Mouse (Mus musculus): ENCODE results near the gene Chrnd.

Chrnd gene

DNA sequence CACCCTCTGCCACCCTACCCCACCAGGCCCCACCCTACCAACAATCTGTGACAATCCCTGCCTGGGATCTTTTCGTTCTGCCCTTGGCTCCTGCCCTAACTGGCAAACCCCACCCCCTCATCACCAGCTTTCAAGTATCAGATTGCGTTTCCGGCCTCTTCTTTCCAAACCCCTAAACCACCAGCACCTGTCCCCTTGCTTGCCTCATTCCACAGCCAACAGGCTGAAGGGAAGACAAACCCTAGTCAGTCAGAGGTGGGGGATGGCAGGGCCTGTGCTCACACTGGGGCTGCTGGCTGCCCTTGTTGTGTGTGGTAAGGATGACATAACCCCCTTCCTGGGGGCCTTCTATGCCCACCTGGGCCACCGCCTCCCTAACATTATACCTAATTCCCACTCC, at the start of gene Chrnd:
Chrnd (plus strand) TSS at position 179 of the 400 bp plus-strand sequence.
- DNase-seq (ENCODE audit: low read depth, low spot score), result no peak

DNA sequence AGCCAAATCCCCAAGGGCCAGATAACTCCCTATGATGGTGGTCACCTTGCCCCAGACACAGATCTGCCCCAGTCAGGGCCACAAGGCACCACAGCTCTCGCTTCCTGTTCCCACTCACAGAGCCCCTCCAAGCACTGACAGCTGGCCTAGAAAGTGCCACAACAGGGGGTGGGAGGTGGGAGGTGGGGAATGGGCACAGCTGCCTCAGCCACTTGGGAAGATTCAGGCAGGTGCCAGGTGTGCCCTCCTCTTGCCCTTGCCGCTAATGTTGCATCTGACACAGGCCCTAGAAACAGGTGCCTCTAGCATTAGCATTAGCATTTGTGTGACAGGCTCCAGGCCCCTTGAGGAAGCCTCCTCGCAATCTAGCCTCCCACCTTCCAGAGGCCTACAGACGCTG, 48.9 kb upstream of the Chrnd start:
- no peak for DNase-seq (ENCODE audit: low read depth, low spot score)

DNA sequence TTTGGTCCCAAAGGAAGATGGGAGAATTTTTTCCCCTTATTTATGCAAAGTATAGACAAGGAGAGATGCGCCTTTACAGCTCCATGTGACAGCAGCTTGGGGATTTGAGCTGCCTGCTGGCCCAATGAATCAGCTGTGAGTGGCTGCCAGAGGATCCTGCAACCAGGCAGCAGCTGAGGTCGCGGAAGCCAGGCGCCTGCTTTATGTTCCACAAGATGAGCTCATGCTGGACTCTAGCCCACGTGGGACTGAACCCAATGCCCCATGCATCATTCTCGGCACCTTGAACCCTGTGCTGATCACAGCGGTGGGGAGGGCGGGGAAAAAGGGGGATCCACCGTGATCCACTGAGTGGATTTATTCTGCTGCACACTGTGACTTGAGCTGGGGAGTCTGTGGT, 48.0 kb upstream of the Chrnd start:
- no peak for DNase-seq (ENCODE audit: low read depth, low spot score)

DNA sequence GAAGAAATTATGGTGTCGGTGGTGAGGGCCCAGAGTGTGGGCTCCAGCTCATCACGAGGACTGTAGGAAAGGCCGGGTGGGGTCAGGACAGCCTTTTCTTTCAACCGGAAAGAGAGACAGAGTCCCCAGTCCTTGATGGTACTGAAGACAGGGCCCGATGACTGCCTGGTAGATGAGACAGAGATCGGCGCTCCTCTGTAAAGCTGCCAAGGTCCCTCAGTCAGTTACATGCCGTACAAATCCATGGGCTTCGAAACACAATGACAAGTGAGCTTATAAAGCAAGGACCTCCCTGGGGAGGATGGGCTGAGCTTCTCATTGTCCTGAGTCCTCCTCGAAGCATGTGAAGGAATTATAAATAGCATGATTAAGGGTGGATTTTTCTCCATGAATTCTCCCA, 47.3 kb upstream of the Chrnd start:
- no peak for DNase-seq (ENCODE audit: low read depth, low spot score)

DNA sequence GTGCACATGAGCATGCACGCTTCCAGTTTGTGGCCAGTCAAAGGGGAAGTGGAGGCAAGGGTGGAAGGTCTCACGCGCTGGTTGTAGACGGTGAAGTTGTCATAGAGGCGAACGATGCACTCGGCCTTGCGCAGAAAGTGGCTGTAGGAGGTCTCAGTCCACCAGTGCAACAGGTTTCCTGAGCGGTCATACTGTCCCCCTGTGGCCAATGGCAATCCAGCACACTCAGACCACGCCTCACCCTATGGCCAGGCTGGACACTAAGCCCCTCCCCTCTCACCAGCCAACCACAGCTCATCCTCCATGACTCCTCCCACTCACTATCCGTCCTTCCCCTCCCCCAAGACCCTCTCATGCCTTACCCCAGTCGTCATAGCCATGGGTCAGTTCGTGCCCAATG, 41.0 kb upstream of the Chrnd start:
- no peak for DNase-seq (ENCODE audit: low read depth, low spot score)

DNA sequence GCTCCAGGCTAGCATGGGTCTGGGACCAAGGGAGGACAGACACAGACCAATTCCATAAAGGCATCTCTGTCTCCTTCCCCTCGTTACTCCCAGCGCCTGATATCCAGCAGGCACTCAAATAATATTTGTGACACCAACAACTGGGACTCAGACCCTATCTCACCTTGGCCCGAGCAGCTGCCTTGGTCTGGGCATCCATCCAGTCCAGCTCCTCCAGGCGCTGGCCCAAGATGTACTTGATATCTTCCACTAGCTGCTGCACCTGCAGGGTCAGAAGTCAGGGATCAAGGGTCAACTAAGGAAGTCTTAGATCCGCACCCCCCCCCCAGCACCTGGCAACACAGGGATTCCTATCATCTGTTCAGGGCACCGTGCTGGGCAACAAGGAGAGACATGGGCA, 39.1 kb upstream of the Chrnd start:
- no peak for DNase-seq (ENCODE audit: low read depth, low spot score)

DNA sequence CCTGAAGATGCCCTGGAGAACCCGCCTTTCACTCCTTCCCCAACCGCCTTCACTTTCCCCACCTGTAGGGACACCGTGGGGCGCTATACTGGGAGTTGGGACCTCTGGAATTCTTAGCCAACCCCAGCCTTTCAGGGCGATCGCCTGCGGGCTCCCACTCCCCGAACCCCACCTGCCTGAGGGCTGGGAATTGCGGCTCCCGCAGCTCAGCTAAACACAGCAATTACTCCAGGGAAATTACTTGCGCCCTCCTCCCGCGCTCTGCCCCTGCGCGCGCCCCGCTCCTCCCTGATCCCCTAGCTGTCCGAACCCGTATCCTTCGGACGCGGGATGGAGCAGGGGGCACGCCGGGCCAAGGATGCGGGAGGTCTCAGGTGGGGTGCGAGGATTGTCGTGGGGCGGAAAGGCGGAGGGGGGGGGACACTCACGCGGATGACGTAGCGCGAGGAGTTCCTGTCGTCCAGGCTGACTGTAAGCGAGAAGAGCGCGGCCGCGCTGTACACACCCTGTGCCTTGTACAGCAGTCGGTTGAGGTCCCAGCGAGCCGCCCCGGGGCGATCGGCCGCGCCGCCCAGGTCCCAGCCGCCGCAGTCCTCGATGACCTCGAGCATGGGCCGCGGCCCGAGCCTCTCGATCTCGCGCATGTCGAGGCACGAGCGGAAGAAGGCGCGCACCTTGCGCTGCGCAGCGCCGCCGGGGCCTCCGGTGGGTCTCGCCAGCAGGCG, 36.5 kb upstream of the Chrnd start:
- DNase-seq (ENCODE audit: low read depth, low spot score), result no peak

DNA sequence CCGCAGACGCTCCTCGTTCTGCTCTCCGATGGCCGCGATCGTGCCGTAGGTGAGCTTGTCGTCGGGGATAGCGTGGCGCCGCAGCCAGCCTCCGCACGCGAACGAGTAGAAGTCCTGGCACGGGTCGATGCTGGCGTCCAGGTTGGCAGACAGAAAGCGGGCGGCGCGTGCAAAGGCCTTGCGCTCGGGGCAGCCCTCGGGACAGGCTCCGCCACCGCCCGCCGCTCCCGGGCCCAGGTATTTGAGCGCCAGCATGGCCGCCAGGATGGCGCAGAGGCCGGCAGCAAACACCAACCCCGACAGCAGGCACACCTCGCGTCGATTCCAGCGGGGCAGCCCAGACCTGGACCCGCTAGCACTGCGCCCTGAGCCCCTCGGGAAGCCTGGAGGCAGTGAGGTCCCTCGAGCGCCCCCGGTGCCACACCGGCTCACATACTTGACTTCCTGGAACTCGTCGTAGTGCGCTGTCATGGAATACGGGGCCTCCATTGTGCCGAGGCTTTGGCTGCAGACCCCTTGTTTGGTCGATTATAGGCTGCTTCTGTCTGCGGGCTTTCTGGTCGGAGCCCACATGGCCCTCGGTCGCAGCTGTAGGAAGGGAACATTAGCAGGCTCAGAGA, 35.8 kb upstream of the Chrnd start:
- no peak for DNase-seq (ENCODE audit: low read depth, low spot score)

DNA sequence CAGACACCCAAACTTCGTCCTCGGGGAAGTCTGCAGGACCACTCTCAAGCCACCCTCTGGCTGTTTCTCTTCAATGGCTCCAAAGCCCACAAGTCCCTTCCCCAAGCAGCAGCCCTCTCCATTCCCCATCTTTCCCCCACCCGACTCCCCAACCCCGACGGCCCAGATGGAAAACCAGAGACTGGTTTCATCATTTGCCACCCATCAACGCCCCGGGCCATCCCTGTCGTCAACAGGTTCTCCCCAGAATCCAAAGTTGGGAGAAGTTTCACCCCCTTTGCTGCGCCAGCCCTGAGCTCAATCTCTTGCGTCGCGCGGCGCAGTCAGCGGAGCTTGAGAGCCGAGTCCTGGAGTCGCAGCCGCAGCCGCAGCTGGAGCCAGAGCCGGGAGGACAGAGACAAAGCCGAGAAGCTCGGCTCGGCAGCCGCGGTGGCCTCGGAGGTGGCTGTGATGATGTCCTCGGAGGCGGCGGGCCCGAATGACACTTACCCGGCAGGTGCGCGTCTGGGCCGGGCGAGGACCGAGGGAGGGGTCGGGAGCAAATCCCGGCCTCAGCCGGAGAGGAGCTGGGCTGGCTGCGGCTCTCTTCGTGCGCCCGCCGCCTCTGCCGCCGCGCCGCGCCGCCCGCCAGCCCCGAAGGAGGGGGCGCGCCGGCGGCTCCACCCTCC, 34.7 kb upstream of the Chrnd start:
- no peak for DNase-seq (ENCODE audit: low read depth, low spot score)

DNA sequence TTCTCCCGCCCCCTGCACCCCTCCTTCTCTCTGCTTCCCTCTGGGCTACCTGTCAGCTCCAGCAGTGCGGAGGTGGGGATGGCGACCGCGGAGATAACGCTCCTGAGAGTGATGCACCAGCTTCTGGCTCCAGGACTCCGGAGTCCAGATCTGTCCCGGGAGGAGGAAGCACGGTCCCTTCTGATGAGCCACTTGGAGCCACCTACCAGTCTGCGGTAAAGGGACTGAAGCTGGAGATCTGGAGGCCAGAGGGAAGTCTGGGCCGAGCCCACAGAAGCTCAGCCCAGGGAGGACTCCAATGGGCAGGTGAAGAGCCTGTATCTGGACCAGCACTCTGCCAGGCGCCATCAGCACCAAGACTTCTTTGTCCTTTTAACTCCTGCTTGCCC, 34.2 kb upstream of the Chrnd start, which contains the start of gene Ecel1:
Ecel1 (minus strand) TSS at position 323 of the 389 bp plus-strand sequence.
- no peak for DNase-seq (ENCODE audit: low read depth, low spot score)

DNA sequence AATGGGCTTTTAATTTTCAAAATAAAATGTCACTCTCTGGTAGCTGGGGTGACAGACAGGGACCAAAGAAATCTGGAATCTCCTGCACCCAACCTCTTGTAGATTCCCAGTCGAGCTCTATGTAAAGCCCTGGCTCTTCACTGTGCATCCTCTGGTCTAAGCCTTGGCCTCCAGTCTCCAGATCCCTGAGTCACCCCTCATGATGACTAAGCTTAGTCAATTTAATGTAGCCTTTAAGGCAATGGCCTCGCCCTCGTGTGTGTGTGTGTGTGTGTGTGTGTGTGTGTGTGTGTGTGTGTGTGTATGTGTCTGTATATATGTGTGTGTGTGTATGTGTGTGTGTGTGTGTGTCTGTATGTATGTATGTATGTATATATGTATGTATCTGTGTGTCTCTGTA, 31.0 kb upstream of the Chrnd start:
- no peak for DNase-seq (ENCODE audit: low read depth, low spot score)

DNA sequence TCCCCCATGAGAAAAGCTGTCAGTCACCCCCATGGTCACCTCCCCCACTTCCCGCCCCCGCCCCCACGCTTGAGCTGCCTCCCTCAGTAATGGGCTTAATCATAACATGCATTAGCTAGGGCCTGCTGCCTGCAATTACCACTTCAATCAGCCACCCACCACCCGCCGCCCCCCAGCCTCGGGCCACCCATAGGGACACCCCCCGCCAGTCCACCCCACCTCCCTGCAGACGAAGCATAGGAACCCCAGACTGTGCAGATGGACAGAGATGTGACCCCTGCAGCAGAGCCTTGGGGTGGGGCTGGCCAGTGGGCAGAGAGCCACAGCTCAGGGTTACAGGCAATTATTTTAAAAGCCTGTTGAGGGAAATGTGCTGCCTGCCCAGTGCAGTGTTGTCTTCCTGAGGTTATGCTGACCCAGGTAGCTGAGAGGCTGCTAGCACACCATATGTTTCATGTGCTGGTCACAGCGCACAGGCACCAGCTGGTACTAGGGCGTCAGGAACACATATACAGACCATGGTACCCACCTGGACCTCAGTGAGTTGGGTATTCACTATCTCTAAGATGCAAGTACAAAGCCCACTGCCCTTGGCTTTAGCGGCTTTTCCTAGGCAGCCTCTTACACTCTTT, 26.1 kb upstream of the Chrnd start:
- DNase-seq (ENCODE audit: low read depth, low spot score), result no peak

DNA sequence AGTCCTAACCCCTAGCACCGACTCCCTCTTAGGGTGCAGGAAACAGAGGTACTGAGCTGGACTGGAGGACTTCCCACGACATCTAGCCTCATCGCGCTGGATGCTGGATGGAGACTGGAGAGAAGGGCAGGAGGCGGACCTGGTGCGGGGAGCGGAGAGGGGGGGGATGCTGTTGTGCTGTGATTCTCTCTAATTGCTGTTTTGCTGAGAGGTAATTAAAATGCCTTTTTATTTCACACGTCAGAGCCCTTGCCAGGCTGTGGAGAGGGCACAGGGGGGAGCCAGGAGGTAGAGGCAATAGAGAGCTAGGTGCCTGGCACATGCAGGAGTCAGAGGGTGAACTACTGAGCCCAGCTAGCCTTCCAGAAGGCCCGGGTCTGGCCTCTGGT, 25.6 kb upstream of the Chrnd start:
- DNase-seq (ENCODE audit: low read depth, low spot score), result no peak

DNA sequence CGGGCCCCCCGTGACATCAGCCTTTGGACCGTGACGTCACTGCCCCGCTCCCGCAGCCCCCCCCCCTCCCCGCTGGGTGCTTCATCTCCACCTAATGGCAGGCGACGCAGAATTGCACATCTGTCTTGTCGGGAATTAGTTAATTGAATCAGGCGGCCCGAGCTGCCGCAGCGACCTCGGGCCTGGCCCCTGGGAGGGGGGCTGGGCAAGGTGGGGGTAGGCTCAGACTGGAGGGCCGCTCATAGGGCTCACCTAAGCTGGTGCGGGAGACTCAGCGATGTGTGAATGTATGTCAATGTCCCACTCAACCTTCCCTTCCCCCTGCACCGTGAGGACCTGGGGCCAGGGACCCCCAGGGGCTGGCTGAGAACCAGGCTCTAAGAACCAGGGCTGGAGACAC, 19.9 kb upstream of the Chrnd start:
- DNase-seq (ENCODE audit: low read depth, low spot score), result no peak

DNA sequence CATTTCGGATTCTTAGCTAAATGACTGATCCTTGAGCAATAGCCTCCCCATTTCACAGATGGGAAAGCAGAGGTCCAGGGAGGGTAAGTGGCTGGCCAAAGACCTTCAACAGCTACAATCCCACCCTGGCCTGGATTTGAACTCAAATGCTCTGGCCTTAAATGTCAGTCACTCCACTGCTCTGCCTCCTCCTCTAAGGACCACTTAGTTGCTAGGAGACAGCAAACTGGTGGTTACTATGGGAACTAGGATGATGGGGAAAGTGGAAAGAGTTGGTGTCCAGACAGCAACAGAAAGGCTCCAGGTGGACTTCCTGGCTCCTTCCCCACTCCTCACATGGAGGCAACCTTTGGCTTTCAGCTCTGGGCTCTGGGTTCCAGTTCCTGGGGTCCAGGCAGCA, 19.1 kb upstream of the Chrnd start:
- no peak for DNase-seq (ENCODE audit: low read depth, low spot score)

DNA sequence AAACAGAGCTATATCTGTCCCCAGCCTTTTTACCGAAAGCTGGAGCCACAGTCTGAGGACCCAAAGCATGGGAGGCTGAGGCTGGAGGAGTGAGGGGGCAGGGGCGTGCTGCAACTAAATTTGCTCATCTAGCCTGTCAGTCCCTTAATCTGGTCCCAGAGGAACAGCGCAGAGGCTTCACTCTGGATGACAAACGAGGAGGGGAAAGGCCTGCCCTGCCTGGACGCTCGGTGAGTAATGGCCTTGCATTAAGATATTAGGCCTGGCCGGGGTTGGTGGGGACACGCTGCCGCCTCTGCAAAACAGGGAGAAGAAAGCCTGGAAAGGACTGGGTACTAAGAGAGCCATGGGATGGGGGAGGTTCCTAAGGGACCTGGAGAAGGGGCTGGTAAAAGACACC, 18.1 kb upstream of the Chrnd start:
- no peak for DNase-seq (ENCODE audit: low read depth, low spot score)

DNA sequence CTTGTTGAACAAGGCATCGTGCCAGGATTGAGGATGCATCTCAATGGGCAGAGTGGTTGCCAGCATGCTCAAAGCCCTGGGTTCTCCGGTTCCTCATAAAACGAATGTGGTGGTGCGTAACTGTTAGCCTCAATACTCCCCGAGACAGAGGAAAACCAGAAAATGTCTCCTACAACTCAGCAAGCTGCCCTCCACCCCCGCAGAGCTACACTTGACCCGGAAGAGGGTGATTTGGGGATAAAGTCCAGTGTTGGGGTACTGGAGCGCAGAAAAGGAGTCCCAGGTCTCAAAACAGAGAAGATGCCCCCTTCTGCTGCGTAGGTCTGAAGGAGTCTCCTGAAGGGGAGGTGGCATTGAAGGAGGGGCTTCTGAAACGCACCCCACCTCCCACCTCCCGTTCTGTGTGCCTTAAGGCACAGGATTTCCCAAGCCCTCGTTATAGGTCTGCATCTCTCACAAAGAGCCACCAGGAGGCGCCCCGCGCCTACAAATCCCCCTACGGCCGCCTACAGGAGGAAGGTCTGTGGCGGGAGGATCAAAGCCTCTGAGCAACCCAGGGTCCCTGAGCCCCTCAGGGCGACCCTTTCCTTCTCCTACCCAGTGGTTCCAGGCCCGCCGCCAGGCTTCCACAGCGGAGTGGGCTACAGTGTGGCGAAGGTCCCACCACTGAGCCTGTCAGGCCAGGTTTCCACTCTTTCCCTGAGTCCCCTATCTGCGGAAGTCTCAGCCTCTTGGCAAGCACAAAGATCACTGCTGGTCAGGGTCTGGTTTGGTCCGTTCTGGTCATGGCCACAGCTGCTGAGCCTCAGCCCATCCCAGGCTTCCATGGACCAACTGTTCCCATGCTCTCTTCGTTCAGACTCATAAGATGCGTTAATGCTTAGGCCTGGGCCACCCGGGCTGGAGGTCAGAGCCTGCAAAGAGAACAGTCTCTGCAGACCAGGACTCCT, 16.1 kb upstream of the Chrnd start:
- DNase-seq (ENCODE audit: low read depth, low spot score), result peak; percentile 70

DNA sequence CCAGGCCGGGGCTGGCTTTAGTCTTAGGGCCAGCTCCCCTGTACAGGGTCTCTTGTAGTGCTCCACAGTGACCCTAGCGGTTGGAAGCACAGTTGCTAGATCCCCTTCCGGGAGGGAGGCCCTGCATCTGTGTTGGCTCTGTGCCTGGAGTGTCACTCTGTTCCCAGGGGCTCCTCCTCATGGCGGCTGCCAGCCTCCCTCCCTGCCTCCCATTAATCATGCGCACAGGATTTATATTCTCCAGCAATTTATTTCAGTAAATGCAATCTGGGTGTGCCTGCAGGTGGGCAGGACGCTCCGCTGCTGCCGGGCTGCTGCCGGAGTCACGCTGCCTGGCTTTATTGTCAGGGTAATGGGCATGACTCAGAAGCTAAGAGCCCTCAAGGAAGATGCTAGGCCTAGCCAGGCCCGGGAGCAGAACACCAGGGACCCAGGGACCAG, 14.5 kb upstream of the Chrnd start:
- no peak for DNase-seq (ENCODE audit: low read depth, low spot score)

DNA sequence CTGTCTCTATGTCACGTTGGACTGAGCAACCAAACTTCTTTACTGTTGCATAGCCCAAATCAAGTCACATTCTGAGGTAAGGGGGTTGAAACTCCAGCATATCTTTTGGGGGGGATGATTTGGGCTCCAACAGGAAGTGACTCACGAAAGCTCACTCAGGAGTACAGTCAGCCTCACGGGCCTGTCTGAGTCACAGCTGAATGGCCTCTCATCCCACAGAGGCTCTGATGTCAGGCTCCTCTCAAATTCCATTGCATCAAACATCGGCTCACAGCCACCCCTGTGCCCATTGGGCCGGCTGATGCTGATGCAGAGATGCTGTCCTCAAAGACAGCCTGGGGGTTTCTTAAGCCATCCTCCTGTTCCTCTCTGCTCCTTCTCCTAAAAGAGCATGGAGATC, 9.5 kb upstream of the Chrnd start:
- DNase-seq (ENCODE audit: low read depth, low spot score), result peak; percentile 58

DNA sequence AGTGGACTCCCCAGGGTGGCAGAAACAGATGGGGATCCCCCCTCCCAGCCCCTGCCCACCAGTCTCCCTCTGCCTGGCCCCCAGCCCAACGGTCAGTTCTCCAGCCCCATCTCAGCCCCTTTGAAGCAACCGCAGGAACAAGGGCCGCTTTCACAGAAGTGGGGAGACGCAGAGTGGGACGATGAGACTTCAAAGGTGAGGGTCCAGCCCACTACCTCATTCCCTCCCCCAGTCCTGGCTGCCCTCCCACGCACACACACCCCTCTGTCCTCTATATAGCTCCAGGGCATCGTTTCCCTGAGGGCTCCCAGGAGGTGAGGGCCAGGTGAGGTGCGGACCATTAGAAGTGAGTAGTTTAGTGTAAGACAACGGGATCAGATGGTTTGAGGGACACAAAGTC, 7.4 kb upstream of the Chrnd start, which contains the start of gene Prss56:
Prss56 (plus strand) TSS at position 301 of the 400 bp plus-strand sequence.
- DNase-seq (ENCODE audit: low read depth, low spot score), result no peak
